Mouse (Mus musculus): ENCODE measurements around the gene Otub1. TPM values are rescaled to one million over a fixed set of nuclear protein-coding genes. Genes with fewer than 3 reads are reported as not detected.
A peak's percentile ranks its signal among the peaks of the same experiment; 100 is the strongest.

Otub1 gene
- total and polyA plus RNA-seq, 3 experiments, result 103 to 285 (median 194) TPM

DNA sequence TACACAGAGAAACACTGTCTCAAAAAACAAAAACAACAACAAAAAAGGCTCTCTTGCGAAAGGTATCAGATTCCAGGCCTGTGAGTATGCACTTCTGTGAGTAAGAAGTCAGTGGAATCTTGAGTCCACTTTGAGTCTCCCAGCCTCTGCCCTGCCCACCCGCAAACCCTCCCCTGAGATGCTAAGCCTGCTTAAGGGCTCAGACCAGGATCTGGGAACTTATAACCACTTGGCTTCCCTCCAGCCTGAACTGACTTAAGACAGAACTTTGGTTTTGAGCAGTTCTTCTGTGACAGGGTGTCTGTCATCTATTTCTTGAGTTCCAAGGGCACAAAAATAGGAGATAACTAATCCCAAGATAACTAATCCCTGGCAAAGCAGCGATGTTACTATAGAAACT, 6.9 kb upstream of the Otub1 start:
- peaks cover 33% of the 10 kb centered on the region for H3K79me2 ChIP-seq (ENCODE audit: control insufficient read depth, insufficient read depth, low read length, poor library complexity)
- no peak for DNase-seq (ENCODE audit: low read depth, low spot score)
- H3K36me3 ChIP-seq (ENCODE audit: control insufficient read depth in 1 of 2, insufficient read depth in 2 of 2, low read length in 2 of 2), result peaks cover 3 to 16% of the 10 kb centered on the region in 2 experiments; a peak in 3 of 4 replicates

GRCm38 (mm10) chr19:7212216-7212615, 6.1 kb upstream of the Otub1 start:
- 0 out of 2 replicates have a peak, but pooled peaks have one; percentile 25 for TF ChIP-seq POLR2AphosphoS2 (IDR thresholded peaks at IDR 0.05; ENCODE audit: low read length)
- TF ChIP-seq GABPA (IDR thresholded peaks at IDR 0.05; ENCODE audit: low read depth, low read length), result no peak
- Histone ChIP-seq H3K27me3 (ENCODE audit: control insufficient read depth in 1 of 2, insufficient read depth in 2 of 2, low read length in 2 of 2) (no peaks in the 10 kb centered on the region), H3K27ac (ENCODE audit: control insufficient read depth, low read depth, low read length) (no peak overlapping the region), H3K9ac (ENCODE audit: control insufficient read depth, low read depth, low read length, poor library complexity, severe bottlenecking) (no peak overlapping the region), H3K4me1 (ENCODE audit: control insufficient read depth in 1 of 2, insufficient read depth in 2 of 2, low read length in 2 of 2) (peaks cover 0 to 17% of the 10 kb centered on the region in 2 experiments; a peak in 2 of 4 replicates), H3K36me3 (ENCODE audit: control insufficient read depth in 1 of 2, insufficient read depth in 2 of 2, low read length in 2 of 2) (peaks cover 3 to 16% of the 10 kb centered on the region in 2 experiments; a peak in 3 of 4 replicates), H3K4me3 (ENCODE audit: control insufficient read depth in 1 of 2, insufficient read depth in 1 of 2, low read depth in 2 of 2, low read length in 2 of 2) (no peak overlapping the region), H3K79me2 (ENCODE audit: control insufficient read depth, insufficient read depth, low read length, poor library complexity) (peaks cover 31% of the 10 kb centered on the region), H3K9me3 (replicated peaks; ENCODE audit: insufficient read depth, low read length) (no peaks in the 10 kb centered on the region)
- DNase-seq (ENCODE audit: low read depth, low spot score), result no peak

More for the DNA sequence above, 6.9 kb upstream of the Otub1 start:
- Histone ChIP-seq H3K4me1 (ENCODE audit: control insufficient read depth in 1 of 2, insufficient read depth in 2 of 2, low read length in 2 of 2) (peaks cover 0 to 15% of the 10 kb centered on the region in 2 experiments; a peak in 2 of 4 replicates), H3K27me3 (ENCODE audit: control insufficient read depth in 1 of 2, insufficient read depth in 2 of 2, low read length in 2 of 2) (no peaks in the 10 kb centered on the region), H3K9me3 (replicated peaks; ENCODE audit: insufficient read depth, low read length) (no peaks in the 10 kb centered on the region), H3K9ac (ENCODE audit: control insufficient read depth, low read depth, low read length, poor library complexity, severe bottlenecking) (no peak overlapping the region), H3K27ac (ENCODE audit: control insufficient read depth, low read depth, low read length) (no peak overlapping the region), H3K4me3 (ENCODE audit: control insufficient read depth in 1 of 2, insufficient read depth in 1 of 2, low read depth in 2 of 2, low read length in 2 of 2) (no peak overlapping the region)
- no peak for TF ChIP-seq JUND (IDR thresholded peaks at IDR 0.05; ENCODE audit: low read depth, low read length)
- no peak for TF ChIP-seq MYB (IDR thresholded peaks at IDR 0.05; ENCODE audit: low read depth, low read length)
- TF ChIP-seq UBTF (IDR thresholded peaks at IDR 0.05; ENCODE audit: borderline replicate concordance, insufficient read depth, low read depth, low read length), result no peak
- no peak for TF ChIP-seq MYC (IDR thresholded peaks at IDR 0.05; ENCODE audit: low read depth, low read length)
- no peak for TF ChIP-seq BHLHE40 (IDR thresholded peaks at IDR 0.05; ENCODE audit: borderline replicate concordance, low read depth, low read length)
- no peak for TF ChIP-seq MEF2A (IDR thresholded peaks at IDR 0.05; ENCODE audit: extremely low read depth, insufficient replicate concordance, low read depth, low read length, poor library complexity, severe bottlenecking)
- TF ChIP-seq CHD1 (IDR thresholded peaks at IDR 0.05; ENCODE audit: low read depth, low read length), result no peak
- TF ChIP-seq POLR2AphosphoS5 (IDR thresholded peaks at IDR 0.05; ENCODE audit: borderline replicate concordance, low read depth, low read length), result no peak
- TF ChIP-seq TAL1 (IDR thresholded peaks at IDR 0.05; ENCODE audit: low read length), result no peak
- TF ChIP-seq CTCF (IDR thresholded peaks at IDR 0.05 in 2 of 3, conservative IDR thresholded peaks at IDR 0.05 in 1 of 3; ENCODE audit: control insufficient read depth in 1 of 3, insufficient read depth in 1 of 3, low read depth in 2 of 3, low read length in 3 of 3, poor library complexity in 1 of 3, severe bottlenecking in 1 of 3), result no peak
- TF ChIP-seq TCF12 (IDR thresholded peaks at IDR 0.05; ENCODE audit: low read depth, low read length), result no peak
- no peak for TF ChIP-seq EP300 (IDR thresholded peaks at IDR 0.05; ENCODE audit: low read depth in 1 of 2, low read length in 2 of 2)
- TF ChIP-seq POLR2AphosphoS2 (IDR thresholded peaks at IDR 0.05; ENCODE audit: low read length), result no peak
- no peak for TF ChIP-seq ZMIZ1 (IDR thresholded peaks at IDR 0.05; ENCODE audit: low read depth, low read length)
- TF ChIP-seq USF1 (IDR thresholded peaks at IDR 0.05; ENCODE audit: low read depth, low read length), result no peak
- no peak for TF ChIP-seq MXI1 (IDR thresholded peaks at IDR 0.05; ENCODE audit: low read depth, low read length)
- TF ChIP-seq TBP (IDR thresholded peaks at IDR 0.05; ENCODE audit: low read depth, low read length), result no peak
- TF ChIP-seq GABPA (IDR thresholded peaks at IDR 0.05; ENCODE audit: low read depth, low read length), result no peak
